Mouse (Mus musculus) right cerebral cortex, postnatal 36 days (tissue): Measurements from ENCODE around the gene Hoxa2.

Experiments used
- DNase-seq, 2 experiments: peaks; one replicate each; pipeline ENCODE4 v3.0.0; 2022; ENCODE audit warnings: low spot score in 2 of 2, mixed read lengths in 1 of 2

The Hoxa2 gene

GRCm38 (mm10) chr6:52164626-52165440, at the start of gene Hoxa2:
Gene Hoxa2, minus strand, starts transcription at chr6:52164831.
- no peak for DNase-seq

DNA sequence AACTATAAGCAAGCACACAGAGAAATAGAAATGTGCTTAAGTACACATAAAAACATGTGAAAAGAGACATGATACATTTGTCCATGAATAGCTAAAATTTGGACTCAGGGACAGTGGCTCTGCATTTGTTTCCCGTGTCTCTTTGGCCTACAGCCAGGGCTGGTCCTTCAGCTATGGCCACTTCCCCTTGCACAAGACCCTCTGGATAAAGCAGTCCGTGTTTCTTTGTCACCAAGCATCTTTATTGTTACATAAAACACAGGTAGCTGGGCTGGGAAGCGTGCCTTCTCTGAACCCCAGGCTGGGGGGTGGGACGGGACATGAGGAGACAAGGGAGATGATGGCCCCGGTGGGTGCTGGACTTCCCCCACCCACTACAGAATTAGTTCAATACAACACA, 49.6 kb upstream of the Hoxa2 start:
- DNase-seq: no peak

GRCm38 (mm10) chr6:52213119-52213986, 48.7 kb upstream of the Hoxa2 start, which contains the start of the genes Hoxa3 and Gm28308:
Gene Hoxa3, minus strand, starts transcription at chr6:52213336.
Gene Gm28308, minus strand, starts transcription at chr6:52213339.
- DNase-seq: no peak

GRCm38 (mm10) chr6:52212556-52213118, 48.0 kb upstream of the Hoxa2 start:
- DNase-seq: no peak

DNA sequence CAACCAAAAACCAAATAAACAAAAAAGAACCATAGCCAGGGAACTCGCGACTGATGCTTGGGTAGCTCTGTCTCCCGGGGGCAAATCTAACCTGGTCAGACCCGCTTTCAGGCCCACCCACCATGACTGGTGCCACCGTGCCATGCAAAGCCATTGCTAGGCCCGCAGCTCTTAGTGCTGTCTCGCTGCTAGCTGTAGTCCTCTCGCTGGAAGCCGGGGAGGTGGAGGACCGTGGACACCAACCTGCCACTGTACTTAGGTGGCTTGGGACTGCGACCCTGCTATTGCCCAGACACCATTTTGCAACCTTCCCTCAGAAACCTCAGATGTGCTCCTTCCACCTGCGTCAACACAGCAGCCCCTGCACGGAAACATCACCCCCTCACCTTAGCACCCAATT, 47.3 kb upstream of the Hoxa2 start:
- DNase-seq: no peak

DNA sequence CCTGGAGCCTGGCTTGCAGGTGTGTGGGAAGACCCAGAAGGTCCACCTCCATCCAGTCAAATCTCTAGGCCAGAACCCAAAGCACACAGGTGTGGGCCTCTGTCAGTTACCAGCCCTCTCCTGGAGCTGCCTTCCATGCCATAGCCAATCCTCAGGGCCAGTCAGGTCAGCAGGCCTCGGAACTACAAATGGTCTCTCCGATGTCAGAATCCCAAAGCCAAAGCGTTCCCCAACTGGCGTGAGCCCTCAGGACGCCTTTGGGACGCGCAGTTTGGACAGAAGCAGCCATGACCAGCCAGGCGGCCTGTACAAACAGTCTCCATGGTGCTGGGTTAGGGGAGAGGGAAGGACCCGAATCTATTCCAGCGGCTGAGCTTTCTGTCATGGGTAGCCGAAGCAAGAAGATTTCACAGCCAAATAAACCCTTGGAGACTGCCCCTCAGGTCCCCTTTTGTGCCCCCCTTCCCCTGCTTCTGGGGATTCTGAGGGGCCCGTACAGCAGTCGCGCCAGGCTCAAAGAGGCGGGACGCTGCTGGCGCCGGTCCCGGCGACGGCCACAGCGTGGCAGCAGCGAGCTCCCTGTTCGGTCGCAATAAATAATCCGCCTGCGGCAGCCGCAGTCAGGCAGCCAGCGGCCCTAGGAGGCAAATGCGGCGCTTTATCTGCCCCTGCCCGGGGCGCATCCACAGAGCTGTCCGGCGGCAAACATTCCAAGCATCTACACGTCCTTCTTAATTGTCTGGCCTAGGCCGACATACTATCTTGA, 46.7 kb upstream of the Hoxa2 start:
- peak in 1 of 2 experiments; percentile 37 for DNase-seq

DNA sequence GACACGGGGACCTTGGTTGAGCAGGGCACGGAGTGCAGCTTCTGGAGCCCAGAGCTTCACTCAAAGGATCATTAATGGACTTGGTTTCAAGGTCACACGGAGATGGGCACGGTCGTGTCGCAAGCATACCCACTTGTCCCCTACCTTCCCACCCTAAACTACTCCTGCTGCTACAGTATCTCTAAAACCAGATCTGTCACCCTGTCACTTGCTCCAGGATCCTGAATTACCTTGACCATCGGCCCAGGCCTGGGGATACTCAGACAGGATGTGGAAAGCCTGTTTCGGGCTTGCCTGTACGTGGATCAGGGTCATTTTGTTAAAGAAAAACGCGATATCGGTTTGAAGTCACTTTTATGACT, 45.0 kb upstream of the Hoxa2 start:
- DNase-seq: no peak

GRCm38 (mm10) chr6:52208868-52209684, 44.4 kb upstream of the Hoxa2 start:
- no peak for DNase-seq

DNA sequence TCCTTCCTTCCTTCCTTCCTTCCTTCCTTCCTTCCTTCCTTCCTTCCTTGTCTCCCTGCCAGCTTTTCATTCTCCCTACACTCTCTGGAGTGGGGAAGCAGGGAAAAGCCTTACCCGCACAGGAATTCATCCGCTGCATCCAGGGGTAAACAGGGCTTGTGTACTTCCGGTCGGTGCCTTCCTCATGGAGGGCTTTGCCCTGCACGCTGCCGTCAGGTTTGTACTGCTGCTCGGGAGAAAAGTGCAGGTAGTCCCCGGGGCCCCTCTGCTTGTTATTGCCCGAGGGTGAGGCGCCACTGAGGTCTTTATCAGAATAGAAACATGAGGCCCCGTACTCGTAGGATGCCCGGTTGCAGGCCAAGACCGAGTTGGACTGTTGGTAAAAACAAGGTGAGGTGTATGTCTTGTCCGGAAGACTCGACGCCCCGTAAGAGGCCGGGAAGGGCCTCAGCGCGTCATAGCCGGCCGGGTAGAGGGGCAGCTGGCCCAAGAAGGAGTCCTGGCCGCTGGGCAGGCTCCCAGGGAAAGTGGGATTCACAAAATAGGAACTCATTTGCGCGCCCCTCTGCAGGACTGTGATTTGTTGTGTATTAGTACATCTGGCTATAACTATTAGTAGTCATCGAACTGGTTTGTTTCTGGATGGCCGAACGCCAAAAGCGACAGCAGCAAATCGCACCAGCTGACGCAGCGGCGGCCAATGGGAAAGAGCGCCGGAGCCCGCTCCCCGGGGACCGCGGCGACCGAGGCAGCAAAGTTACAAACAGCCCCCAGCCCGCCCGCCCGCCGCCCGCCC, 43.6 kb upstream of the Hoxa2 start, which contains the start of gene Hoxa6:
Gene Hoxa6, minus strand, starts transcription at position 651 of the 796 bp plus-strand sequence.
- no peak for DNase-seq

GRCm38 (mm10) chr6:52207684-52207976, 43.0 kb upstream of the Hoxa2 start:
- no peak for DNase-seq

DNA sequence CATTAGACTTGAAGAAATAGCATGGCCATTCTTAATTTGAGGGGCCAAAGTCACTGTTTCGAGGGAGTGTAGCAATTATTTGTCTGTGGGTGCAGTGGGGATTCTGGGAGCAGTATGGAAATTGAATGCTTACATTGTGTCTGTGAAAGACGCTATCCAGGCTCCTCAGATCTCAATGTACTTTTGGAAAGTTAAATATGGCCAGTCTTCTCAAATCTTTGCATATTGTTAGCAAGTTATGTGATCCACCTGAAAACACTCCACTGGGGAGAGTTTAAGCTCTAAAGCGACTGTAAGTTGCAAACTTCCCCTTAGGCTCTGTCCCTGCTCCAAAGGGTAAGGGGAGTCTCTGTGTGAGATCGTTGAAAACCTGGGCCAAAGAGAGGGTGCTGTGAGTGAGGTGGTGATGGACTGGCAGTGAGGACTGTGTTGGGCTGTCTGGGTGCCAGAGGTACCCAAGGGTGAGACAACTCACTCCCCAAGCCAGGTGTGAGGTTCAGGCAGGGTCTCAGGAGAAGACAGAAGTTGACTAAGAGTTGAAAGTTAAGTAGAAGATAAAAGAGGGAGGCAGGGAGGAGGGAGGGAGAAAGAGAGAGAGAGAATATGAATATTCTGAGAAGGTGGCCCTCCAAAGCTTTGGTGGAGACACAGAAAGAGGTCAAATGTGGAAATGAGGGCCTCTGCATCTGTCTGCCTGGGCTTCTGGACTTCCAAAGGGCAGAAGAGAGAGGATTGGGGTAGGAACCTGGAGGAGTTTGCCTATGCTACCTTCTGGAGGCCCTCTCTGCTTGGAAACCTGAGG, 42.5 kb upstream of the Hoxa2 start:
- no peak for DNase-seq

DNA sequence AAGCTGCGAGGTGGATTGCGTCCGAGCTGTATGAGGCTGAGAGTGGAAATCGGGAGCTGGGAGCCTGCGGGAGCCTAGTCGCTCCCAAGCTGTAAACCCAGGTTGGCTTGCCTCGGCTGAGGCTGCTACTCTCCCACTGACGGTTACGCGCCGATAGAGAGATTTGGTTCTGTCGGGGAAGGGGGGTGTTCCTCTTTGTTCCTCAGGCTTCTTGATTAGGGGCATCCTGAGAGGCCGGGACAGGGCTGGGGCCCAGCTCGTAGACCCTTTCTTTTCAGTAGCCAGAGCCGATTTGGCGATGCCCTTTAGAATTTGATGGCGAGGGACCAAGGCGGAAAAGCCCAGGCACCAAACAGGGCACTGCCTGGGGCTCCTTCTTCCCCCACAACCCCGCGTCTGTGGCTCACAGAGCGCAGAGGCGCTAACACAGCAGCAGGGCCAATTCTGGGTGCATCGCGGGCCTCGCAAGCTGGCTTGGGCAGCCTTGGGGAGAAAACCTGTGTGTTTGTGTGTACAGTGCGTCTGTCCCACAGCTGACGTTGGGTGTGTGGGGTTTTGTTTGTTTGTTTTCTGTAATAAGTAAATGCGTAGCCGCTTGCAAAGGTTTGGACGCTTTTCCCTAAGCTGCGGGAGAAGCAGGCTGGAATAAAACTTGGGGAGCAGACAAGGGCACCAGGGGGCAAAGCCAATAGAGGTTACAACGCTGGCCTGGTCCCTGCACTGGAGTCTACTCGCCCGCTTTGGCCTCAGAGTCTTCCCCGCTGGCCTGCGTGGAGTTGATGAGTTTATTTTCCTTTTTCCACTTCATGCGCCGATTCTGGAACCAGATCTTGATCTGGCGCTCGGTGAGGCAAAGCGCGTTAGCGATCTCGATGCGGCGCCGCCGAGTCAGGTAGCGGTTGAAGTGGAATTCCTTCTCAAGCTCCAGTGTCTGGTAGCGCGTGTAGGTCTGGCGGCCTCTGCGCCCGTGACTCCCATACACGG, 41.3 kb upstream of the Hoxa2 start:
- DNase-seq: no peak

GRCm38 (mm10) chr6:52205221-52205620, 40.6 kb upstream of the Hoxa2 start:
- DNase-seq: no peak

DNA sequence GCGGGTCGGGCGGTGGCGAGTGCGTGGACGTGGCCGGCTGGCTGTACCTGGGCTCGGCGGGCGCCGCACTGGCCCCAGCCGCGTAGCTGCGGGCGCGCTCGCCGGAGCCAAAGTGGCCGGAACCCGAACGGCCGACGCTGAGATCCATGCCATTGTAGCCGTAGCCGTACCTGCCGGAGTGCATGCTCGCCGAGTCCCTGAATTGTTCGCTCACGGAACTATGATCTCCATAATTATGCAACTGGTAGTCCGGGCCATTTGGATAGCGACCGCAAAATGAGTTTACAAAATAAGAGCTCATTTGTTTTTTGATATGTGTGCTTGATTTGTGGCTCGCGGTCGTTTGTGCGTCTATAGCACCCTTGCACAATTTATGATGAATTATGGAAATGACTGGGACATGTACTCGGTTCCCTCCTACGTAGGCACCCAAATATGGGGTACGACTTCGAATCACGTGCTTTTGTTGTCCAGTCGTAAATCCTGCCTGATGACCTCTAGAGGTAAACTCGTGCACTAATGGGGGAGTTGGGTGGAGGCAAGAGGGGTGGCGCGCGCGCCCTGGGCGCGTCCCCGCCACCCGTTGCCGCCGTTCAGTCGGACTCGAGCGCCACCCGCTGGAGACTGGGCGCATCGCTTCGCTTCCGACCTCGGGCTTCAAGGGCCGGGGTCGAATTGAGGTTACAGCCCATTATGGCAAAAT, 39.6 kb upstream of the Hoxa2 start, which contains the start of gene Hoxa5:
Gene Hoxa5, minus strand, starts transcription at position 538 of the 703 bp plus-strand sequence.
- no peak for DNase-seq

DNA sequence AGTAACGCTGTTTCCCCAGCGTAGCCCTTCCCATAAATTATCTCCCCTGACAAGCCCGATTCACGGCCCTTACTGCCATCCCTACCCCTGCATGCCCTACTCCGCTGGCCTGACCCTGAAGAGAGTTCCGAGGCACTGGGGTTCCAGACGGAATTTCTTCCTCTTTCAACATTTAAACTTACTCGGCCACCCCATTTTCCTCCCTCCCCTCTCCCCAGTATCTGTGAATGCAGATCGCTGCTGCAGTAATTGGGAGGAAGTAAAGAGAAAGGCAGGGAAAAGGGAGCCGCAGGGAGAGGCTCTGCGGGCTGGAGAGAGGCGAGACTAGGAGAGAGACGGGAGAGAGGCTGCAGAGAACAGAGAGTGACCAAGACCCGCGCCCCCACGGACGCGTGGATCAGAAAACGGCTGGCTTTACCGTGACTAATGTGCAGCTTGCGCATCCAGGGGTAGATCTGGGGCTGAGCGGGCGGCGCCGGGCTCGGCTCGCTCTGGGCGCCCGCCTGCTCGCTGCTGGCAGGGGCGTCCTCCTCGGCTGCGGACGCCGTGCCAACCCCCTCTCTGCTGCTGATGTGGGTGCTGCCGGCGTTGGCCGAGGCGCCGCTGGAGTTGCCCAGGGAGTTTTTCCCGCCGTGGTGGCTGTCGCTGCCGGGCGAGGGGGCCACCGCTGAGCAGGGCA, 38.9 kb upstream of the Hoxa2 start:
- DNase-seq: no peak

- DNase-seq: no peak
Observed at GRCm38 (mm10) chr6:52203121-52203370, 38.4 kb upstream of the Hoxa2 start.
